Mouse (Mus musculus) forelimb bud, embryonic 11.5 days (tissue): Measurements from ENCODE around the gene Gm15155.
"Not testable (repeated sequence)": the region's sequence is repeated elsewhere in the genome, so short reads cannot be mapped to it uniquely, and the experiment has no call there.

Source experiments
- DNase-seq: peaks from one replicate; pipeline ENCODE4 v3.0.0-alpha.2; 2012; ENCODE audit warnings: low read depth, low spot score

Gm15155 gene

DNA sequence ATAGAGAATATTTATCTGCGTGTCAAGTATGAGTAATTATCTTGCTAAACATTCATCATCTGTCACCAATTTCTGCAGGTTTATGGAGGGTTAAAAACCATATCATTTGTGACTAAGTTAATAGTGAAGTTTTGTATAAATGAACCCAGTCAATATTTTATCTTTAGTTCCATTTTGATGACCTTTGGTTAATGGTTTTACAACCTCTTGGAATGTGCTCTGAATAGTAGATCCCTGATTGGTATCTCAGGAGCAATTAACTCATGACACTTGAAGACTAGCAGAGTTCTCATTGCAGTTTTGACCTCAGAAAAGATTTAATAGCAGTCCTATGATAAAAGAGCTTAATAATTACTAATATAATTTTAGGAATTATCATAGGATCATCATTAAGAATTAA is 385.2 kb downstream of the Gm15155 start:
- DNase-seq: no peak

DNA sequence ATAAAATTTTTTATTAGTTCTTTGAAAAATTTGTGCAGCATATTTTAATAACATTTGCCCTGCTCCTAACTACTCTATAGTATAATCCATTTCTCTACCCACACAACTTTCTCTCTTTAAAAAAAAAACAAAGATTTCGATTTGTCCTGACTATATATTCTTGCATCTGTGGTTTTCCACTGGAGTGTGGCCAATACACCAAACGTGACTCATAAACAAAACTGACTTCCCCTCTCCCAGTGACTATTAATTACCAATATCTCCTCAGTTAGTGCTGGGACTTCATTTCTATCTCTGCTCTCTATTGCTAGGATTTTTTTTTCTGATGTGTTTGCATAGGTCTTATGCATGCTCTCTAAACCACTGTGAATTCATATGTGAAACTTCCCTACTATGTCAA is 531.2 kb downstream of the Gm15155 start:
- no peak for DNase-seq

DNA sequence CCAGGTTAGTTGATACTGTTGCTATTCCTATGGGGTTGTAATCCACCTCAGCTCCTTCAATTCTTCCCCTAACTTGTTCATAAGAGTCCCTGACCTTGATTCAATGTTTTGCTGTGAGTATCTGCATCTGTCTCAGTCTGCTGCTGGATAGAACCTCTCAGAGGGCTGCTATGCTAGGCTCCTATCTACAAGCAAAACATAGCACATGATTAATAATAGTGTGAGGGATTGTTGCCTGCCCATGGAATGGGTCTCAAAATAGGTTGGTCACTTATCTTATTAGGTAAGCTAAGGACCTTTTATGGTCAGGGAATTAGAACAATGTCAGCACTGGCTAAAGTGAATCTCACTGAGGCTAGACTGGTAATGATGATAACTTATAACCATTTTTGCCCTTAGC is 547.0 kb downstream of the Gm15155 start:
- DNase-seq: no peak

DNA sequence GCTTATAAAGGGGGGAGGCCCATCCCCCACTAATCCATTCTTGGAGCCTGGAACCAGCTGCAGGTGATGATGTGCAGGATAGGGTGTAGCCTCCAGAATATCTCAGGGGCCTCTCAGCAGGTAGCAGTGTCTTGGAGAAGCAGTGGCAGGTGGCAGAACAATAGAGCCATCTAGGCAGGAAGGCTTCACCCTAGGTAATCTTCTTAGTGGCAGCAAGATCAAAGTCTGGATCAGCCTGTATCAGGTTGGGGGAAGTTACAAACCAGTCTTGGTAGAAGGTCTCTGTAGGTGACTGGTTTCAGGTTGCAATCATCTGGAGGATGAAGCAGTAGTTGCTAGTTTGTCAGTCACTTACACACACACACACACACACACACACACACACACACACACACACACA is 679.3 kb downstream of the Gm15155 start:
- not testable (repeated sequence) for DNase-seq
